Mouse (Mus musculus) heart, adult 18-20 months (tissue): ENCODE data around the gene Lrrc7. TPM values are rescaled to one million over a fixed set of nuclear protein-coding genes. Genes with fewer than 3 reads are reported as not detected.
A peak's percentile ranks its signal among the peaks of the same experiment; 100 is the strongest.

ENCODE experiments used
- DNase-seq, 2 experiments: peaks; one replicate each; pipeline ENCODE4 v3.0.0; 2021 to 2022; ENCODE audit warnings: mixed read lengths in 1 of 2
- long read RNA-seq, 2 experiments: library from polyadenylated mRNA; stranded (forward); transcript quantifications; one replicate each; pipeline ENCODE4 v2.0.0; 2021
- total RNA-seq, 2 experiments: library from RNA; stranded (reverse); gene quantifications; 2 replicates each; pipeline ENCODE4 v1.2.3; 2021

Lrrc7 gene
- total RNA-seq: not detected
- long read RNA-seq, experiment 1: 0 reads
- long read RNA-seq, experiment 2: 0 reads

GRCm38 (mm10) chr3:158561987-158562360 is at the start of gene Lrrc7:
Lrrc7 (minus strand) TSS chr3:158562221.
- no peak for DNase-seq

GRCm38 (mm10) chr3:158607065-158607464 is 45.0 kb upstream of the Lrrc7 start:
- no peak for DNase-seq

GRCm38 (mm10) chr3:158605274-158605673 is 43.3 kb upstream of the Lrrc7 start:
- no peak for DNase-seq

GRCm38 (mm10) chr3:158561256-158561986 is 600 bp downstream of the Lrrc7 start:
- DNase-seq: no peak

- no peak for DNase-seq
Observed at GRCm38 (mm10) chr3:158560891-158561255, 1.1 kb downstream of the Lrrc7 start.

GRCm38 (mm10) chr3:158559691-158560650 is 2.0 kb downstream of the Lrrc7 start:
- no peak for DNase-seq

GRCm38 (mm10) chr3:158559131-158559658 is 2.8 kb downstream of the Lrrc7 start:
- DNase-seq: no peak

GRCm38 (mm10) chr3:158558631-158559030 is 3.4 kb downstream of the Lrrc7 start:
- DNase-seq: no peak

- DNase-seq: no peak
Observed at GRCm38 (mm10) chr3:158554280-158554679, 7.7 kb downstream of the Lrrc7 start.

GRCm38 (mm10) chr3:158552105-158552504 is 9.9 kb downstream of the Lrrc7 start:
- DNase-seq: no peak

GRCm38 (mm10) chr3:158543481-158543880 is 18.5 kb downstream of the Lrrc7 start:
- no peak for DNase-seq

GRCm38 (mm10) chr3:158532859-158533258 is 29.2 kb downstream of the Lrrc7 start:
- DNase-seq: no peak

GRCm38 (mm10) chr3:158528471-158528870 is 33.5 kb downstream of the Lrrc7 start:
- no peak for DNase-seq

GRCm38 (mm10) chr3:158493730-158494129 is 68.3 kb downstream of the Lrrc7 start:
- DNase-seq: no peak

GRCm38 (mm10) chr3:158479677-158480076 is 82.3 kb downstream of the Lrrc7 start:
- no peak for DNase-seq

- no peak for DNase-seq
Observed at GRCm38 (mm10) chr3:158400600-158400999, 161.4 kb downstream of the Lrrc7 start.

GRCm38 (mm10) chr3:158391534-158391933 is 170.5 kb downstream of the Lrrc7 start:
- no peak for DNase-seq

- no peak for DNase-seq
Observed at GRCm38 (mm10) chr3:158388076-158388454, 174.0 kb downstream of the Lrrc7 start.

- no peak for DNase-seq
Observed at GRCm38 (mm10) chr3:158387413-158388075, 174.5 kb downstream of the Lrrc7 start.

- DNase-seq: no peak
Observed at GRCm38 (mm10) chr3:158386848-158387247, 175.2 kb downstream of the Lrrc7 start.

- peak in 1 of 2 experiments; percentile 6 for DNase-seq
Observed at GRCm38 (mm10) chr3:158375885-158376284, 186.1 kb downstream of the Lrrc7 start.

GRCm38 (mm10) chr3:158369169-158369568 is 192.9 kb downstream of the Lrrc7 start:
- no peak for DNase-seq
